Mouse (Mus musculus): ENCODE data around the gene Rtn4r.

The Rtn4r gene

DNA sequence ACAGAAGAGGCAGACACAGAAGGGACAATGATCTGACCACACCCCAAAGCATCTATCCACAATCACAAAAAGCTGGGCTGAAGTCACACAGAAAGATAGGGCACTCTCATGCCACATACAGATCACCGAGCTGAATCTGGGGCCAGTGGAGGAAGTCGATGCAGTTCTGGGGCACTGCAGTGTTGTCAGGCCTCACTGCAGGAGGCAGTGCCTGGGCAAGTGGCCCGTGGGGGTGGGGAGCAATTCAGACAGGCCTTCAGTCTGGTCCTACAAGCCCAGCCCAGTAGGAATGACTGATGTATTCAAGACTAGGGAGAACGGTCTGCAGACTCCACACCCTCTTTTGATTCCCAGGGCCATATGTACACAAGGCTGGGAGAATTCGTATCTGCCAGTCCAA, 2.8 kb upstream of the Rtn4r start:
- in situ Hi-C loops (cut with MboI, MseI) = loop anchor here (5.0 kb wide), 1 partner anchor 48 kb away; no protein-coding TSS in a partner anchor

DNA sequence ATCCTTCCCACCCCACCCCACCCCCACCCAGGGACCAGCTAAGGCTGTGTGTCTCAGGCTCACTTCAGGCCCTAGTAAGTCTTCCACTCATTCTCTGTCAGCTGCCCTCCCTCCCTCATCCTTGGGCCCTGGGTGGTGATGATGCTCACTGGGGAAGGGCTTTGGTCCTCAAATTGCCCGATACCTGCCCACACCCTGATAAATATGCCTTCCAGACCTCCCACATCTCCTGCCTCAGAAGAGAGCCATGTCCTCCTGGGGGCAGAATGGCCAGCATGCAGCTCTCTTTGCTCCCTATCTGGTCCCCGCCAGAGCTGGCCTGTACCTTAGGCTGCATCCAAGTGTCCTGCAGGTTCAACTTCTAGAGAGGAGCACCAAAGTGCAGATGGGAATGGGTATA, 2.3 kb upstream of the Rtn4r start:
- in situ Hi-C loops (cut with MboI, MseI) = no loop called here

DNA sequence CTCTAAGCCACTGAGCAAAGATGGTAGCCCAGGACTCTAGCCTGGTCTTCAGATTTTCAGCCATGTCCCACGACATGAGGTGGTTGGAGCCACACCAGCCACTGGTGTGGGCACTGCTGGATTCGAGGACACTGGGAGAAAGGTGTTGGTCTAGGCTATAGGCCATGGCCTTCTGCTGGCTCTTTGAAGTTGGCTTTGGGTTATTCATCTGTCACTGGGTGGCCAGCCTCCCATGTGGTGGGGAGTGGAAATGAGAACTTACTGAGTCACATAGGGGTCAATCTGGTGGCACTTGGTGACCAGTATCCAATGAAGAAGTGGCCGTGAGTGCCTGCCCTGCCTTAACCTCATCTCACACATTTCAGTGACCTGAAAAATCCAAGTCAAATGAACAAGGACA, 1.2 kb upstream of the Rtn4r start:
- in situ Hi-C loops (cut with MboI, MseI) = no loop called here

DNA sequence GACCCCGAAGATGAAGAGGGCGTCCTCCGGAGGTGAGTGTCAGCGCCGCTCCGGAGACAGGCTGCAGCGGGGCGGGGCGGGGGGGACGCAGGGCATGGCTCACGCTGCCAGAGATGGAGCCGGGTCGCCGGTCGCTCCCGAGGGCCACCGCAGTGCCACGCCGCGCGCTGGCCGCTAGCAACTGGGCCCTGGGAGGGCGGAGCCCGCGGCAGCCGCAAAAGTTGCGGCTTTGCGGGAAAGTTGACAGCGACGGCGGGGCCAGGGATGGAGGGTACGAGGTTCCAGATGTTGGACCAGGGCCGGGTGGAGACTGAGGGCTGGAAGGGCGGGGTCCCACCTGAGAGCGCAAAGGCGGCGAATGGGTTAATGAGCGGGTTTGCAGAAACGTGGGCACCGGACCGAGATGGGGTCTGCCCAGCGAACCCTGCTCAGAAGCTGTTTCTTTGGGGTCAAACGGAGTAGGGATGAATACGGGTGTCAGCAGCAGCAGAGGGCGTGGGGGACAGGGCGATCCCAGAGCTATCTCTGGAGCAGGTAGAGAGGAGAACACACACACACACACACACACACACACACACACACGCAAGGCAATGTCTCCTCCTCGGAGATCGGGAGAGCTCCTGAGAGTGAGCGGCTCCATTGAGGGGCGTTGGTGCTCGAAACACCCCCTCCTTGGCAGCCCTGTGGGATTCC, 575 bp downstream of the Rtn4r start:
- in situ Hi-C loops (cut with MboI, MseI) = no loop called here

DNA sequence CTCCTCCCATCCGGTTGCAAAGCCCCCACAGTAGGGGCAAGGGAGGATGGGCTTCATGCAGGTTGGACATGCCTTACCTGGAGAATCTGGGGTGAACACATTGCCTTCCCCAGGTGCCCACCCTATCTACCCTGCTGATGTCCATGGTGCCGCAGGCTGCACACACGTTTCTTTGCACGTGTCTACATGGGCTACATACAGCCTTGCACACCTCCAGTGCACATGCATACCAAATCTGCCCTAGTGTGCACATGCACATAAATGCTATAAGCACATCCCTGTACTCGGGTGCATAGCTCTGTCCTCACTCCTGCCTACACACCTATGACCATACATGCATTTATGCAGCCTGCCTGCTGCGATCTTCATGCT, 1.1 kb downstream of the Rtn4r start:
- in situ Hi-C loops (cut with MboI, MseI) = no loop called here

DNA sequence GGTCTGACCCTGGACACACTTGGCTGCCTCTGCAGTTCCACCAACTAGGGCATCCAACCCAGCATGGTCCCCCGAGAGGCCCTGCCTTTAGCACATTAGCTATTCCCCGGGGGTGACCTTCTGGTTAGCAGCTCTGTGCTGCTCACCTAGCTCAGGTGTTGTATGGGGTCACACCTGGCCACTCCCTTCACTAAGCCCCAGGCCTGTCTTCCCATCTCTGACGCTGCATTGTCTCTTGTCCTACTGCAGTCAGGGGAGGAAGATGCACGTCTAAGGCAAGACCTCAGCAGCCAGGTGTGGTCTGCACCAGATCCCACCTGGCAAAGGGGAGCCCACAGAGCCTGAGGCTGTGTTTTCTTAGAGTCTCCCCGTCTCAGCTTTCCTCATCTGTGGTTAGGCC, 2.0 kb downstream of the Rtn4r start:
- in situ Hi-C loops (cut with MboI, MseI) = no loop called here

DNA sequence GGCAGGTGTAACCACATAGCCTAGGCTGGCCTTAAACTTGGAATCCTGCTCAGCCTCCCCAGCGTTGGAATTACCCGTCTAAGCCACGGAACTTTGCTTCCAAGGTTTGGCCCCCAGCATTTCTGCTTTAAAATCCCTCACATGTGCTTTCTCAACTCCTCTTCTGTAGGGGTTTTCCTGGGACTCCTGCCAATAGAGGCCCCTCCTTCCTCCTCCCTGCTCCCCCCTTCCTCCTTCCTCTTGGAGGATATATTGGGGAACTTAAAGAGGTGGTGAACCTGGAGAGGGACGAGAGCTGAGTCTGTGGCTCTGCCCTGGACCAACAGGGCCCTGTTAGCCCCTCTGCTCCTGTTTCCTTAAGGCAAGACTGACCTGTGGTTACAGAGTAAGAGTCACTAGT, 2.8 kb downstream of the Rtn4r start:
- in situ Hi-C loops (cut with MboI, MseI) = no loop called here

DNA sequence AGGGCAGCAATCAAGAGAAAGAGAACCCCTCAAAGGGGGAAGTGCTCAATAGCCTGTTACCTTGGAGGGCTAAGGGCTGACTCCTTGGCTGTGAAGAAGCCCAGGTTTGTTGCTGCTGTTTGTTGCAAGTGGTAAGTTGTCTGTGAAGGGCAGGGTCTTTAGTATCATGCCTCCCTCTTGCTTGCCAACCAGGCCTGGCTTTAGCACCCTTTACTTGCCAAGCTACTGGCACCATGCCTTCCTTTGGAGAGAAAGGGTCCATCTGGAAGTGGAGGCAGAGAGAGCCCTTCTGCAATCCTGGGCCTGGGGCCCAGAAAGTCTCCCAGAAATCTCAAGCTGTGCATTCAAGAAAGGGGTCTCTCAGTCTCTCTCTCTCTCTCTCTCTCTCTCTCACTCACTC, 3.3 kb downstream of the Rtn4r start:
- in situ Hi-C loops (cut with MboI, MseI) = no loop called here

DNA sequence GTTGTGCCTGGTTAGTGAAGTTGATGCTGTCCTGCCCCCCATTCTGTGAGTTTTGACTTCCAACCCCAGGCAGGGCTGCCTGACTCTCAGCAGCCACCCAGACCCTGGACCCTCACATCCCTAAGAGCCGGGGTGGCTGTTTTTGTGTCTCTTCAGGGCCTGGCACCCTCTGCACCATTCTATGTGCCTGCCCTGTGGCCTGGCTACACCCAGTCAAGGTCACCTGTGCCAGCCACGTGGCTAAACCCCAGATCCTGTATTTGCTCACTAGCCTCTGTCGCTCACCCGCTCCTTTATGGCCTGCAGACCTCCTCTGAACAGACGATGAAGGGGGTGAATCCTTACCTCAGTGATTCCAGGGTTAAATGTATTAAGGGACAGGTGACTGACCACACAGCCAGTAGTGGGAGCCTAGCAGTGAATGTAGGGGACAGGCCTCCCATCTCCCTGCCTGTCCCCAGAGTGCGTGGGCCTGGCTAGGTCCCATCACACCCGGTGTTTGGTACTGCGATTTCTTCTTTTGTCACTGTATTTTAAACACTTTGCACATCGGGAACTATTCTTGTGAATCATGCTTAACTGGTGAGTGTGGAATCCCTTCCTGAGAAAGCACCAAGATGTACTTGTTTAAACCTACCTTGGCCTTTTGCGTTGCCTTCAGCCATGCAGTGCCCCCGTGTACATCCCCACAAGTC, 4.0 kb downstream of the Rtn4r start:
- in situ Hi-C loops (cut with MboI, MseI) = no loop called here

DNA sequence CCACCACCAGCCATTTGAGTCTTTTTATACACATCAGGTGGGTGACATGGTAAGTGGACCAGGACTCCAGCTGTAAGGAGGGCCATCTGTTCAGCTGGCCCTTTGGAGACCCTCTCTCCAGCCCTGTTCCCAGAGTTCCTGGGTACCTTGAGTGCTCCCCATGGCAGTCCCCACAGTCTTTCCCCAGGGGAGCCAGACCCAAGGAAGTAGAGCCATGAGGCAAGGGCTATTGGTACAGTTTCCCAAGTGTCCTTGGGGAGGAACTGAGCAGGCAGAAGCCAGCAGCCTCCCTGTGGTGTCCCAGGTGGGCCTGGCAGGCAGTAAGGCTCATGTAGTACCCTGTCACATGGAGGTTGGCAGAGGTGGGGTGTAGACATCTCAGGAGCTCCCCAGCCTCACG, 4.6 kb downstream of the Rtn4r start:
- in situ Hi-C loops (cut with MboI, MseI) = no loop called here

DNA sequence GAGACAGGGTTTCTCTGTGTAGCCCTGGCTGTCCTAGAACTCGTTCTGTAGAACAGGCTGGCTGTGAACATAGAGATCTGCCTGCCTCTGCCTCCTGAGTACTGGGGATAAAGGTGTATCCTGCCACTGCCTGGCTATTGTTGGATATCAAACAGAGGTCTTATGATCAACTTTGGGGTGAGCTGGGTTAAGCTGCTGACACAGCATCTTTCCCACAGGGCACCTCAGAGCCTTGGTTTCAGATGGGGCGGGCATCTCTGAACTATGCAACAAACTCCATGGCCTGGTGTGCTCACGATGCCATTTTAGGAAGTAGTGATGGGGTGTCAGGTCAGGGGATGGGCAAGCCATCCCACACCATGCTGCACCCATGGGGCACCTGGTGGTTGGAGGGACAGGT, 5.1 kb downstream of the Rtn4r start:
- in situ Hi-C loops (cut with MboI, MseI) = no loop called here

DNA sequence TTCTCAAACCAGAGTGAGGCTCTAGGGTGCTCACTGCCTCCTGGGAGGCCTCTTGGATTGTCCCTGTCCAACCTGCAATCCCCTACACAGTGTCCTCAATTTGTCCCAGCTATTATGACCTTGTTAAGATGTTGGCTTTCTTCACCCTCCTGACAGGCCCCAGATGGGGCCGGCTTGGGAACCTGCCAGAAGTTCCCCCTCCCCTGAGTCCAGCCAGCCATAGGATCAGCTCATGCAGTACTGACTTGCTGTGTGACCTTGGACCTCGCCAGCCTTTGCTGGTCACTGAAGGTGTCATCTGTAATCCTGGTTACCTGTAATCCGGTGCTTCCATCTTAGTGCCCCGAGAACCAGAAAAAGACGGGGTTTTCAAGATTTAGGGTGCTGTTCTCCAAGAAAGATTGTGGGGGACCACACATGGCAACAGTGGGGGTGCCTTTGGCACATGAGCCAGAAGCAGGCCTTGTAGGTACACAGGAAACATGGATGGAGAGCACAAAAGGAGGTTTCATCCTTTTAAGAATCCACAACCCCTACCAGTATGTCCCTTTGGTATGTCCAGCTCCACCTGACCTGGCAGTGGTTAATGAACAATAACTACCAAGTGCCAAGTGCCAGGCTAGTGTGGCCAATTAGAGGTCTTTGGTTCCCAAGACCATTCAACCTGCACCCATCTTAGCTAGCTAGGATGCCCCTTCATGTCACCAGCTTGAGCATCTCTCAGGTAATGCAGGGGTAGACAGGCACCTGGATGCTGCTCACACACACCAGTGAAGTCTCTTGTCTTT, 5.9 kb downstream of the Rtn4r start:
- in situ Hi-C loops (cut with MboI, MseI) = no loop called here

DNA sequence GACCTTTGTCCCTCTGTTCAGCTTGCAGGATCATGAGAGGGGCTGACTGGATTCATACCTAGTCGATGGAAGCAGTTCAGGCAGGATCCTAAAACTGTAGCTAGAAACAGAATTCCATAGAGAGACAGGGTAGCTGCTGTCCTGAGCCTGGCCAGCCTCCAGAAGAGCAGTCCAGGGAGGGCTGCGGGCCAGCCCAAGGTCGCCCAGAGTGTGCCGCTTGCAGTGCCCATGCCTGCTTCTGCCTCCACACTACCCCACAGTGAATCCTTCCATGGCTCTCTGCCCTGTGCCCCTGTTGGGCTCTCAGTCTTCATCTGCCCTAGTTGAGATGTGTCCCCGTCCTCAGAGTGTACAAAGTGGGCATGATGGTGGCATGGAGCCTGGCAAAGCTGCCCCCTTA, 7.8 kb downstream of the Rtn4r start:
- in situ Hi-C loops (cut with MboI, MseI) = no loop called here

DNA sequence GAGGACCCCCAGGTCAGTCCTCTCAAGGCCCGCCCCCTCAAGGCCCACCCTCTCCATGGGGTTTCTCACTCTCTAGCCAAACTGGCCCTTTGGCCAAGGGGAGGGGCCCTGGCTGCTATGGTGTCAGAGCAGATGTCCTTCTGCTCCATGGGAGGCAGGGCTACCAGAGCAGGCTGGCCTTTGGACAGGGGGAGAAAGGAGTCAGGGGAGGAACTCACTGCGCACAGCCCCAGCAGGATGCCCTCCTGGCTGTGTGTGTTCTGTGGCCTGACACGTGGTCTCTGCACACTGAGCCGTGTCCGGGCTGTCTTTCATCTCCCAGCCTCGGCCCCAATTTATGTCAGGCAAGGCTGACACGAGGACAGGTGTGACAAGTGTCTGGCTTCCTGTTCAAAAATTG, 8.6 kb downstream of the Rtn4r start:
- in situ Hi-C loops (cut with MboI, MseI) = no loop called here

DNA sequence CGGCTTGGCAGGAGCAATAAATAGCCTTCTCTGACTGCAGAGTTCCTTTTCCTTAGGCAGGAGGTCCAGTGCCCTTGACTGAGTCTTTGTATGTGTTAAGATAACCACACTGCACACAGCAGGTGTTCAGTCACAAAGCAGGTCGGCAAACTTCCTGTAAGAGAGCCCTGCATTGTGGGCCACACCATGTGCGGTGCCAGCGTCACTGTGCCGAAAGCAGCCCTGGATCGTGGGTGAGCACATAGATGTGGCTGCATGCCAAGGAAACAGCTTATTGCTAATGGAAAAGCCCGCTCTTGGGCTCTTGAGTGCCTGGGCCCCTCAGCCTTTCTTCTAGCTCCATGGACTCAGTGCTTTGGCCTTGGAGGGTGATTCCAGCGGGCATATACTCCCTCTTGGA, 16.8 kb downstream of the Rtn4r start:
- in situ Hi-C loops (cut with MboI, MseI) = no loop called here

DNA sequence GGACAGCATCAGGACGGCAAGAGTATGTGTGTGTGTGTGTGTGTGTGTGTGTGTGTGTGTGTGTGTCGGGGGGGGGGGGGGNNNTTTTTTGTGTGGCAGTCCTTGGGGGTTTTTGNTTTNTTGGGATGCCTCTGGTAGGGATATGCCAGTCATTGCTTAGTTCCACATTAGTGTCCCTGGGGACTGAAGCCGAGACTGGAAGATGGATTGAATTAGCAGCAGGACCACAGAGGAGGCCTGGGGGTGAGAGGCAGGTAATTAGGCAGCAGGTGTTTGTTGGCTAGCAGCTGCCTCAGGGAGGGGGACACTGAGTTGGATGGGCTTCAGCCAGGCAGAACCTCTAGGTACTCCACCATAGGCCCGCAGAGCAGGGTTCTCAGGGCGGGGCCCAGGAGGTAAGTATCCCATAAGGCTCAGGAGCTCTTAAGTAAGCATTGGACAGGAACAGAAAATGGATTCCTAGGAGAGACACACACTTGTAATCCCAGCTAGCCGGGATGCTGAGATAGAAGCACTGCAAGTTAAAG, 18.0 kb downstream of the Rtn4r start:
- in situ Hi-C loops (cut with MboI, MseI) = no loop called here

DNA sequence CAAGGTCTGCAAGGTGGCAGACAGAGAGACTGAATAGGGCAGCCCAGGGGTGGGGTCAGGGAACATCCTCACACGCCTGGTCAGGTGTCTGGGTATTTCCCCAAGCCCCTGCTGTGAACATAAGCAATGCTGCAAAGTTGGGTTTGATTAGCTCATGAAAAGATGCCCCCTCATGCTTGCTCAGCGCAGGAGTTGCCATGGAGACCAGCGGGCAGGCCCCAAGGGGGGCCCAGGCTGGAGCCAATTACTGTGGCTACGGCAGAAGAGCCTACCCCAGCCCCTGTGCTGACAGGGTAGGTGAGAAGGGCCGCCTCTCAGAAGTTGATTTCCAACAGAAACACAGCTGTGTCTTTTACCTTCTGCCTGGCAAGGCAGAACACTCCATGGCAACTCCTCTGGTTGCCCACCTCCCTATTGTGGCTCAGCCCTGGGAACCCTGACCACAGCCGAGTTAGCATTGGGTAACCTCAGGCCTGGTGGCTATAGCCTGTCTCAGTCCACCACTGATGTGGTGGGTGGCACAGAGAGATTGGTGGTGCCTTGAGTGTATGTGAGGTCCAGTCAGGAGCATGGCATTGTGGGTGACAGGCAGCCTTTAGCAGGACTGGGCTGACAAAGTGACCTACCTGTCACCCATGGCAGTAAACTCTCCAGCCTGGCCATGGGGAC, 20.9 kb downstream of the Rtn4r start:
- in situ Hi-C loops (cut with MboI, MseI) = no loop called here

DNA sequence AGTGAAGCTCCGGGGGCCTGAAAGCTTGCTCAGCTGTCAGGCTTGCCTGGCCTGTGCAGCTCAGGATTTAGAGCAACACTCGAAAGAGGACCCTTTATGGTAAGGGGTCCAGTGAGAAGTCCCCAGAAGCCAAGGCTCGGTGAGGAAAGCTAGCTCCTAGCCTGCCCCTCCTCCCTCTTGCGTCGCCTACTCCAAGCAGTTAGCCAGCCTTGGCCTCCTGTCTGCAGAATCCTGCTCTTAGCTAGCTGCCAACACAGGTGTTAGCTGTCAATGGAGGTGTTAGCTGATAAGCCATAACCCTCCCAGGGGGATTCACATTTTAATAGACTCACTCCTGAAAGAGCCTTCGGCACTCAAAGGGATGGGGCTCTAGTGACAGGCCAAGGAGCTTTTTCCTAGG, 21.8 kb downstream of the Rtn4r start:
- in situ Hi-C loops (cut with MboI, MseI) = no loop called here

DNA sequence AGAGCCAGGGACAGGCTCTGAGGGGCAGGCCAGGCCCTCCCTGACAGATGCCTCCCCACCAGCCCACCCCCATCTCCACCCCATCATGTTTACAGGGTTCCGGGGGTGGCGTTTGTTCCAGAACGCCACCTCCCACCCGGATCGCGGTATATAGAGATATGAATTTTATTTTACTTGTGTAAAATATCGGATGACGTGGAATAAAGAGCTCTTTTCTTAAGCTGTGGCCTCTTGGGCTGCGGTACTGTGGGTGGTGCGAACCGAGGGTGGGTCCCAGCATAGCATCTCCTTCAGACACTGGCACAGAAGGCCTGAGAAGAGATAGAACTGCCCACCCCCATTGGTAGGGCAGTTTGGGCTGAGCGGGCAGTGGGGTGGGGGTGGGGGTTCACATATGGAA, 24.7 kb downstream of the Rtn4r start:
- in situ Hi-C loops (cut with MboI, MseI) = no loop called here

DNA sequence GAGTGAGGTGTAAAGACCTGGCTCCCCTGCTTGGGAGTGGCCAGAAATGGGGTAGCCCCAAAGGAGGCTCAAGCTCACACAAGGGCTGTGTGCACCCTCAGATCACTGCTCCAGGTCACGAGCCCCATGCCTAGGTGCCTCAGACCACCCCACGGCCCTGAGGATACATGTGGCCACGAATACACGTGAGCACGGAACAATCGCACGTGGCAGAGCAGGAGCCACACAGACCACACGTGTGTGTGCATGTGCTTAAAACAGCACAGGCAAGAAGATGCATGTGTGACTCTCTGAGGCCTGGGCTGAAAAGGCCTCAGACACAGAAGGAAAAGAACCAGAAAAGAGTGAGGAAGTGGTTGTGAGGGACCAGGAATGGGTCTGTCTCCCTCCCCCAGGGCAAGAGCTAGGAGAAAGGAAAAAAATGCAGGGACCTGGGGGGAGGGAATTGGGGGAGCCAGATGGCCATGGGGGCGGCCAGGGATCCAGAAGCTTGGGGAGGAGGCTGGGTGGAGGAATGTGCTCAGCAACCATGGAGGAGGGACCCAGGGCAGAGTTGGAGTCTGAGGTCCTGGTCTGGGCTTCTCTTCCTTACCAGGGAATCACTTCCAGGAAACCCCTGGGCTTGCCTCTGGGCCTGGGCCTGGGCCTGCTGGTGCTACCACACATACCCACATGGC, 25.5 kb downstream of the Rtn4r start:
- in situ Hi-C loops (cut with MboI, MseI) = no loop called here

DNA sequence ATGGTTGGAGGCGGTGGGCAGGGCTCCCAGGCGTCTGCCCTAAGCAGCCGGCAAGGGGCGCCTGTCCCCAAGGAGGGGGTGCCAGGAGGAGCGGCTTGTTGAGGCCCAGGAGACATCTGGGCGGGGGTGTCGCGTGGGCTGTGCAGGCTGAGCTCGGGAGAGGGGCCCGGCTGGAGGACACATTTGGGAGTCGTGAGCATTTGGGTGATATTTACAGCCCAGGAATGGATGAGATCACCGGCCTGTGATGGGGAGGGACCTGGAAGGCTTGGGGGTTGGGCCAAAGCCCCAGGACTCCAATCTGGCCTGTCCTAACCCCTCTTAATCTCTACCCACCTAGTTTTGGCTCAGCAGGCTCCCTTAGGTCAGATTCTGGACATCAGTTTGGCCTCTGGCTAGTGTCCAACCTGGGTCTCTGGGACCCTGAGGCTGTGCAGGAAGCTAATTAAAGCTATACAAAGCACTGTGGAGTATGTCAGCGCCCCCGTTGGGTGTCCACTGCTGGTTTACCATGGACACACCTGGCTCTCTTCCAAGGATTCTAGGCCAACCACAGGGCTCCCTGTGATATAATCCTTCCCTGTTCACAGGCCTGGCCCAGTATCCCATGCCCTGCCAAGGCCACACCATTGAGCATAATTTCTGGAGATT, 27.2 kb downstream of the Rtn4r start:
- in situ Hi-C loops (cut with MboI, MseI) = no loop called here
